Mouse (Mus musculus) intestine, postnatal 0 days (tissue): ENCODE measurements around the gene Myo1f. TPM values are rescaled to one million over a fixed set of nuclear protein-coding genes. Genes with fewer than 3 reads are reported as not detected.

ENCODE experiments used
- ATAC-seq: fragments of 200-750 bp; cut with Nextera tagmentation; 2 replicates; pipeline ENCODE4 v1.8.0; 2017; ENCODE audit warnings: mild to moderate bottlenecking, moderate TSS enrichment, moderate library complexity
- H3K27ac ChIP-seq: fragments of 300-500 bp; sonication (generic); 2 replicates; pipeline ENCODE4 v1.5.1; 2014; ENCODE audit warnings: mild to moderate bottlenecking, low read depth, low read length, moderate library complexity
- H3K27me3 ChIP-seq: fragments of 300-500 bp; sonication (generic); replicated peaks from 2 replicates; pipeline ENCODE4 v1.6.1; 2014; ENCODE audit warnings: low read length, mixed read lengths; ENCODE audit not compliant: control insufficient read depth, insufficient read depth
- H3K36me3 ChIP-seq: fragments of 300-500 bp; sonication (generic); 2 replicates; pipeline ENCODE4 v1.6.1; 2014; ENCODE audit warnings: mild to moderate bottlenecking, moderate library complexity; ENCODE audit not compliant: control insufficient read depth, insufficient read depth
- H3K4me1 ChIP-seq: fragments of 300-500 bp; sonication (generic); replicated peaks from 2 replicates; pipeline ENCODE4 v1.6.1; 2014; ENCODE audit warnings: antibody characterized with exemption, low read length, mixed read lengths; ENCODE audit not compliant: control insufficient read depth, insufficient read depth
- H3K4me2 ChIP-seq: fragments of 300-500 bp; sonication (generic); replicated peaks from 2 replicates; pipeline ENCODE4 v1.6.1; 2014; ENCODE audit warnings: low read depth, mild to moderate bottlenecking, moderate library complexity
- H3K4me3 ChIP-seq: fragments of 300-500 bp; sonication (generic); 2 replicates; pipeline ENCODE4 v1.5.1; 2014; ENCODE audit warnings: low read depth, low read length
- H3K9ac ChIP-seq: fragments of 300-500 bp; sonication (generic); 2 replicates; pipeline ENCODE4 v1.6.1; 2014; ENCODE audit warnings: mild to moderate bottlenecking, low read depth, low read length
- H3K9me3 ChIP-seq: fragments of 300-500 bp; sonication (generic); 2 replicates; pipeline ENCODE4 v1.6.1; 2016; ENCODE audit warnings: mixed run types; ENCODE audit not compliant: control insufficient read depth
- CTCF ChIP-seq: sonication (generic); IDR thresholded peaks from 2 replicates; pipeline ENCODE4 v1.5.1; 2016; ENCODE audit warnings: low read depth, mild to moderate bottlenecking, control low read depth, antibody characterized with exemption, moderate library complexity
- WGBS: fragments of 180-500 bp; shearing (Covaris S2); extraction: QIAGEN DNeasy Blood & Tissue Kit; methylation state at CpG from one replicate; pipeline ENCODE4 v1.1.7; 2014; 5-methylcytosine and 5-hydroxymethylcytosine counted together
- polyA plus RNA-seq: library from polyadenylated mRNA; unstranded; fragments of >200 nt; fragmentation: Nextera tagmentation; extraction: Ambion mirVana; gene quantifications from 2 replicates; pipeline ENCODE4 v1.2.1, GENCODE M21; 2015

Myo1f gene
- polyA plus RNA-seq, 1 experiment from 2014 or later, result 0.94 TPM

DNA sequence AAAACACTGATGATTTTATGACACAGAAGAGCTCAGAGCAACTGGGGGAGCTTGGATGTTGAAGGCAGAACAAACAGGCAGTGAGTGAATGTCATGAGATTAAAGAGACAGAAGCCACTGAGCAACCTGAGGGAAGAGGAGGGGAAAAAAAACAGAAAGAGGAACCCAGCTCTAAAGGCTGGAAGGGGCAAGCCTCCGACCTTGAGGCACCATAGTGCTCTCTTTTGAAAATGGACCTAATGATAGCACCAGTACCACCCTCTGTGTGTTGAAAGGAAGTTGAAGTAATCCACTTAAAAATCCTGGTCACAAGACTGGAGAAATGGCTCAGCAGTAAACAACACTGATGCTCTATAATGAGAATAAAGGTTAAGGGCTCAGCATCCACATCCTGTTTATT lies 9.1 kb downstream of the Myo1f start:
- WGBS, result 72% methylated on average over 1 of the region's 1 CpGs
- Histone ChIP-seq H3K4me2 (no peak overlapping the region), H3K36me3 (no peaks in the 10 kb centered on the region), H3K9ac (no peak overlapping the region), H3K9me3 (no peaks in the 10 kb centered on the region), H3K27ac (no peak overlapping the region), H3K4me3 (no peak overlapping the region), H3K27me3 (no peaks in the 10 kb centered on the region), H3K4me1 (no peaks in the 10 kb centered on the region)
- ATAC-seq, result no peak
- no peak for TF ChIP-seq CTCF

DNA sequence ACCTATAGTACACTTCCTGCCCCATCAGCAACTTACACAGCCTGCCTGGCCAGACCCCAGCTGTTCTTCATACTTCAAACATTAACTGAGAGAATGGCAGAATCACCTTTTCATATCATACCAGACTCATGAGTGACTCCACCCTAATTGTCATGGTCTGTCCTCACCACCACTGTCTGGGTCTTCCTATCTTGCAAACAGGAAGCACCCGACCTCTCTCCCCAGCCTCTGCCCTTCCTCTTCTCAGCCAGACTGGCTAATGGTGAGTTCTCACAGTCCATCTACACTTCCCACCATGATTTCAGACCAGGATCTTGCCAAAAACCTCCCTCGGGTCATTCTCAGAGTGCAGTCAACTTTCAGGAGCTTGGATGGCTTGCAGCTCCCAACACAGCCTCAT lies 10.7 kb downstream of the Myo1f start:
- no peaks in the 10 kb centered on the region for H3K4me1 ChIP-seq
- ATAC-seq, result no peak
- no peak overlapping the region for H3K9ac ChIP-seq
- no peaks in the 10 kb centered on the region for H3K27me3 ChIP-seq
- TF ChIP-seq CTCF, result no peak
- no peak overlapping the region for H3K27ac ChIP-seq
- 68% methylated on average over 2 of the region's 2 CpGs for WGBS
- H3K4me3 ChIP-seq, result no peak overlapping the region
- no peak overlapping the region for H3K4me2 ChIP-seq
- H3K9me3 ChIP-seq, result no peaks in the 10 kb centered on the region
- no peaks in the 10 kb centered on the region for H3K36me3 ChIP-seq

DNA sequence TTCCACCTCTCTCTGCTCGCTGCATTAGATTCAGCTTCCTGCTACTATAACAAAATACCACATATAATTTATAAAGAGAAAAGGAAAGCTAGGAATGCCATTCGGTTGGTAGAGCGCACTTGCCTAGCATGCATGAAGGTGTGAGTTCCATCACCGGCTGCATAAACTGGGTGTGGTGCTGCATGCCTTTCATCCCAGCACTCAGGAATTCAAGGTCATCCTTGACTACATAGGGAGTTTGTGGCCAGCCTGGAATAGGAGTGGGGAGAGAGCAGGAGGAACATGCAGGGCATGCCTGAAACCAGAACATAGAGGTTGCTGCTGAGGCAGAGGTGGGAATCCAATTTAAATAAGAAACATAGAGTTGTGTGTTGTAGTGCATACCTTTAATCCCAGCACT lies 28.6 kb downstream of the Myo1f start:
- Histone ChIP-seq H3K27ac (no peak overlapping the region), H3K9me3 (no peaks in the 10 kb centered on the region), H3K4me1 (no peaks in the 10 kb centered on the region), H3K36me3 (no peaks in the 10 kb centered on the region), H3K9ac (no peak overlapping the region), H3K4me2 (no peak overlapping the region), H3K4me3 (no peak overlapping the region), H3K27me3 (no peaks in the 10 kb centered on the region)
- TF ChIP-seq CTCF, result no peak
- no peak for ATAC-seq
- 70% methylated on average over 4 of the region's 4 CpGs for WGBS

DNA sequence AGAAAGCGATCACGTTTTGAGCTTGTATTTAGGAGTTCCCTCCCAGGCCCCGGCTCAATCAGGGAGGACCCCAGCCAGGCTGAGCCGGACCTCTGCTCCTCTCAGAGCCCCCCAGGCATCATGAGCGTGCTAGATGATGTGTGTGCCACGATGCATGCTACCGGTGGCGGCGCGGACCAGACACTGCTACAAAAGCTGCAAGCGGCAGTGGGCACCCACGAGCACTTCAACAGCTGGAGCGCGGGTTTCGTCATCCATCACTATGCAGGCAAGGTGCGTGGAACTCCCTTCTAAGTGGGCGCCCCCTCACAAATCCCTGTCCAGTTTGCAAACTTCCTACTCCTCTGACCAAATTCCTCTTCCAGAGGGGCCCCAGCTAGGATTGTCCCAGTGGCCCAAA lies 30.5 kb downstream of the Myo1f start:
- no peaks in the 10 kb centered on the region for H3K4me1 ChIP-seq
- no peak overlapping the region for H3K4me3 ChIP-seq
- H3K27ac ChIP-seq, result no peak overlapping the region
- ATAC-seq, result no peak
- 70% methylated on average over 17 of the region's 17 CpGs for WGBS
- TF ChIP-seq CTCF, result no peak
- no peaks in the 10 kb centered on the region for H3K9me3 ChIP-seq
- no peak overlapping the region for H3K9ac ChIP-seq
- H3K36me3 ChIP-seq, result no peaks in the 10 kb centered on the region
- no peak overlapping the region for H3K4me2 ChIP-seq
- no peaks in the 10 kb centered on the region for H3K27me3 ChIP-seq

DNA sequence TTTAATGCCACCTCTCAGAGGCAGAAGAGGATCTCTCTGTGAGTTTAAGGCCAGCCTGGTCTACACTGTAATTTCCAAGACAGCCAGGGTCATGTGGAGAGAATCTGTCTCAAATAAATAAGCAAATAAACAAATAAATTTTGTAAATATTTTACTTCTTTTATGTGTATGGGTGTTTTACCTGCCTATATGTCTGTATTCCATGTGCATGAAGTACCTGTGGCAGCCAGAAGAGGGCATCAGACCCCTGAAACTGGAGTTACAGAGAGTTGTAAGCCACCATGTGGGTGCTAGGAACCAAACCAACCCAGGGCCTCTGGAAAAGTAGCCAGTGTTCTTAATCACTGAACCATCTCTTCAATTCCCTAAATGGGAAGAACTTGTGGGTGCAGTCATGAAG lies 41.8 kb downstream of the Myo1f start:
- Histone ChIP-seq H3K9ac (no peak overlapping the region), H3K4me1 (no peaks in the 10 kb centered on the region), H3K9me3 (peaks cover 3% of the 10 kb centered on the region; the same call in 1 of the 2 replicates), H3K36me3 (no peaks in the 10 kb centered on the region), H3K4me3 (no peak overlapping the region), H3K27me3 (no peaks in the 10 kb centered on the region), H3K27ac (no peak overlapping the region), H3K4me2 (no peak overlapping the region)
- TF ChIP-seq CTCF, result peak; percentile 40
- ATAC-seq, result no peak

DNA sequence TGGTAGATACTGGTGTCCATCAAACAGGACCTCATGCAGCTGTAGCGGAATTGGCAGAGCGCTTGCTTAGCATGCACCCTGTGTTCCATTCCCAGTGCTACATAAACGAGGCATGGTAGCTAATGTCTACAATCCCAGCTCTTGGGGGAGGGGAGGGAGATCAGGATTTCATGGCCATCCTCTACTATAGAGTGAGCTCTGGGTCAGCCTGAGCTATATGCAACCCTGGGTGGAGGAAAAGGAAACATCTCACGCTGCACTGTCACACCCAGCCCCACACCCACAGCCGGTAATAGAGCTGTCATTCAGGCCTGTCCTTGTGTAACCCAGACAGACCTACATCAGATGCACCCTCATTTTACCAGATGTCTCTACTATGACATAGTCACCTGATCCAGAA lies 43.0 kb downstream of the Myo1f start:
- peaks cover 3% of the 10 kb centered on the region; the same call in 1 of the 2 replicates for H3K9me3 ChIP-seq
- no peaks in the 10 kb centered on the region for H3K36me3 ChIP-seq
- no peak for TF ChIP-seq CTCF
- H3K9ac ChIP-seq, result no peak overlapping the region
- no peak overlapping the region for H3K4me3 ChIP-seq
- H3K27ac ChIP-seq, result no peak overlapping the region
- H3K4me1 ChIP-seq, result no peaks in the 10 kb centered on the region
- no peaks in the 10 kb centered on the region for H3K27me3 ChIP-seq
- WGBS, result 92% methylated on average over 5 of the region's 5 CpGs
- ATAC-seq, result no peak
- no peak overlapping the region for H3K4me2 ChIP-seq

DNA sequence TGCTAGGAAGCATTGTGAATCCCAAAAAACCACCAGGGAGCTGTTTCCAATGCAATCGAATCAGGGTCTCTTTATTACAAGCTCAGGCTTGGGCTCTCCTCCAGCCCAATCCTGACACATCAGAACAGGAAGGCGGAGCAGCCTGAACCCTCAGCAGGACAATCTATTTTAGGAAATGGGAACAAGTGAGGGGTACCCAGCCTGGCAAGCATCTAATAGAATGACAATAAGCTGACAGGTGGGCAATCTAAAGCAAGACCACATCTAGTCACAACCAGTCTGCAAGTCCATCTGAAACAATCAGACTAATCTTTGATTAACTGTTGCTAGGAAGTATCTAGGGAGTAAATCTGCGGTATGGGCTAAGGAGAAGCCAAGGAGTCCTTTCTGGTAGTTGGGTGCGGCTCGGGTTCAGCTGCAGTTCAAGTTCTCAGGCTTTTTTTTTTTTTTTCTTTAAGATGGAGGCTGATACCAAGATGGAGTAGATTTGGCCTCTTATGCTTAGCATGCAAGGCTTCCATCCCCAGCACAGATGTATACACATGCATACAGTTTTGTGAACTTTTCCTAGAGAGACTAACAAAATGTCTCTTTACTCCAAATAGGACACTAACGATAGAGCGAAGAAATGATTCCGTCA lies 44.4 kb downstream of the Myo1f start:
- no peak overlapping the region for H3K4me3 ChIP-seq
- no peaks in the 10 kb centered on the region for H3K36me3 ChIP-seq
- 85% methylated on average over 8 of the region's 8 CpGs for whole genome bisulfite sequencing
- no peak overlapping the region for H3K27ac ChIP-seq
- peaks cover 3% of the 10 kb centered on the region; the same call in 1 of the 2 replicates for H3K9me3 ChIP-seq
- TF ChIP-seq CTCF, result no peak
- ATAC-seq, result no peak
- no peaks in the 10 kb centered on the region for H3K4me1 ChIP-seq
- H3K27me3 ChIP-seq, result no peaks in the 10 kb centered on the region
- H3K9ac ChIP-seq, result no peak overlapping the region
- no peak overlapping the region for H3K4me2 ChIP-seq
